Mouse (Mus musculus) ES-E14 (cell line): ENCODE measurements around the gene Cmip. TPM values are rescaled to one million over a fixed set of nuclear protein-coding genes. Genes with fewer than 3 reads are reported as not detected.

ENCODE experiments used
- DNase-seq: peaks from one replicate; pipeline ENCODE4 v3.0.0-alpha.2; 2013; ENCODE audit warnings: low read depth, low spot score
- H3K27ac ChIP-seq: 2 replicates; pipeline ENCODE4 v1.5.1; 2012; ENCODE audit warnings: low read depth, mild to moderate bottlenecking, low read length, moderate library complexity, mixed read lengths; ENCODE audit not compliant: poor library complexity, insufficient read depth, severe bottlenecking
- H3K36me3 ChIP-seq: 2 replicates; pipeline ENCODE4 v1.6.1; 2012; ENCODE audit warnings: mild to moderate bottlenecking, low read length, moderate library complexity, mixed read lengths; ENCODE audit not compliant: control insufficient read depth, poor library complexity, insufficient read depth, severe bottlenecking
- H3K4me1 ChIP-seq, 2 experiments: fragments of 150-350 bp in 1 of 2; sonication (generic) in 1 of 2; 2 replicates each; pipeline ENCODE4 v1.6.1; 2012; ENCODE audit warnings: low read length in 2 of 2, mild to moderate bottlenecking in 1 of 2, mixed read lengths in 1 of 2; ENCODE audit not compliant: control insufficient read depth in 2 of 2, insufficient read depth in 2 of 2, poor library complexity in 1 of 2
- H3K4me3 ChIP-seq, 2 experiments: fragments of 150-350 bp in 1 of 2; sonication (generic) in 1 of 2; 2 replicates each; pipeline ENCODE4 v1.5.1; 2012; ENCODE audit warnings: low read length in 2 of 2, low read depth in 1 of 2, mild to moderate bottlenecking in 1 of 2, mixed read lengths in 1 of 2; ENCODE audit not compliant: insufficient read depth in 1 of 2, poor library complexity in 1 of 2, severe bottlenecking in 1 of 2
- H3K9ac ChIP-seq: 2 replicates; pipeline ENCODE4 v1.6.1; 2012; ENCODE audit warnings: low read depth, mild to moderate bottlenecking, low read length, mixed read lengths; ENCODE audit not compliant: poor library complexity, insufficient read depth, severe bottlenecking
- H3K9me3 ChIP-seq: fragments of 150-350 bp; sonication (generic); 2 replicates; pipeline ENCODE4 v1.6.1; 2012; ENCODE audit warnings: low read depth, mild to moderate bottlenecking, low read length; ENCODE audit not compliant: control insufficient read depth, insufficient read depth
- CHD2 ChIP-seq: IDR thresholded peaks from 2 replicates; pipeline ENCODE4 v1.6.1; 2014; ENCODE audit warnings: mild to moderate bottlenecking, low read depth, low read length, inconsistent platforms
- HCFC1 ChIP-seq: IDR thresholded peaks from 2 replicates; pipeline ENCODE4 v1.6.1; 2012; ENCODE audit warnings: low read length, inconsistent platforms, borderline replicate concordance; ENCODE audit not compliant: insufficient read depth
- MAFK ChIP-seq: IDR thresholded peaks from 2 replicates; pipeline ENCODE4 v1.6.1; 2014; ENCODE audit warnings: mild to moderate bottlenecking, low read depth, low read length, inconsistent platforms; ENCODE audit not compliant: insufficient read depth
- ZC3H11A ChIP-seq: IDR thresholded peaks from 2 replicates; pipeline ENCODE4 v1.6.1; 2012; ENCODE audit warnings: low read depth, mild to moderate bottlenecking, inconsistent platforms, low read length, borderline replicate concordance
- ZNF384 ChIP-seq: IDR thresholded peaks from 2 replicates; pipeline ENCODE4 v1.6.1; 2012; ENCODE audit warnings: low read depth, low read length, inconsistent platforms
- in situ Hi-C, 2 experiments: fragments of 600-800 bp; cut with MboI; formaldehyde crosslinking; loops; one replicate each; pipeline ENCODE4 v1.15.1; 2025; ENCODE audit warnings: low sequenced_read_pairs in 2 of 2, inconsistent platforms in 1 of 2; ENCODE audit not compliant: unreplicated experiment in 2 of 2
- total RNA-seq: library from RNA; depleted of rRNA; stranded (reverse); fragments of 300-350 nt; gene quantifications from 2 replicates; pipeline ENCODE4 v1.2.3, GENCODE M21; 2012

The Cmip gene
- total RNA-seq, 1 experiment: 26.3 TPM

DNA sequence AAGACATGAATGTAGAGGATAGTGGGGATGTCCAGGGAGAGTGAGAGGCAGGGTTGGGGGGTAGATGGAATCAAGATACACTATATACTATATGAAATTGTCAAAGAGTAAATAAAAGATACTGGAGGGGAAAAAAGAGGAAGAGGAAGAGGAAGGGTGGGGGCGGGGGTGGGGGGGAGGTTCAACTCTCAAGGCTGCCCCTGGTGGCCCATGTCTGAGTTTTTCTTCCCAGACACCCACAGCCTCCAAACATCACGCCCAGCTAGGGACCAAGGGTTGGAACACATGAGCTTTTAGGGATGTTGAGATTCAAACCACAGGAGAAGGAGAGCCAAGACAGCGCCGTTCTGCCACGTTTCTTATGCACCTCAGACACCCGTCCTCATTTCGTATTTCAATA is 23.7 kb upstream of the Cmip start:
- in situ Hi-C loops: no loop called here
- H3K4me1 ChIP-seq: peaks cover 0 to 15% of the 10 kb centered on the region in 2 experiments; a peak in 2 of 4 replicates

DNA sequence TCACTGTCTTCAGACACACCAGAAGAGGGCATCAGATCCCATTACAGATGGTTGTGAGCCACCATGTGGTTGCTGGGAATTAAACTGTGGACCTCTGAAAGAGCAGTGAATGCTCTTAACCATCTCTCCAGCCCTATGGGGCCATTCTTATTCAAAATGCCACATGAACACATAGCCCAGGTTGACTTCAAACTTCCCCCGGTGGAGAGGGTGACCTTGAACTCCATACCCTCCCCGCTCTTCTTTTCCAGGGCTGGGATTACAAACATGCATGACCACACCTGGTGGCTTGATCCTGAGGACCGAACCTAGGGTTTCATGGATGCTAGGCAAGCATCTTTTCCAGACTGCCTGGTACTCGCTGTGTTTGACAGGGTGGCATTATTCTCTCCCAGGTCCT is 20.3 kb upstream of the Cmip start:
- DNase-seq: no peak
- in situ Hi-C loops: no loop called here
- Histone ChIP-seq H3K9ac (no peak overlapping the region), H3K4me3 (no peak overlapping the region), H3K36me3 (no peaks in the 10 kb centered on the region), H3K27ac (no peak overlapping the region; the same call in 1 of the 2 replicates), H3K4me1 (peaks cover 6 to 31% of the 10 kb centered on the region in 2 experiments; a peak in 3 of 4 replicates), H3K9me3 (no peaks in the 10 kb centered on the region)
- TF ChIP-seq MAFK (no peak), HCFC1 (no peak), ZC3H11A (no peak), CHD2 (no peak), ZNF384 (no peak)

More for the DNA sequence above, 23.7 kb upstream of the Cmip start:
- Histone ChIP-seq H3K9me3 (no peaks in the 10 kb centered on the region), H3K27ac (no peak overlapping the region), H3K9ac (no peak overlapping the region), H3K36me3 (no peaks in the 10 kb centered on the region), H3K4me3 (no peak overlapping the region)
- no peak for TF ChIP-seq CHD2
- no peak for TF ChIP-seq HCFC1
- no peak for TF ChIP-seq ZNF384
- TF ChIP-seq MAFK: no peak
- TF ChIP-seq ZC3H11A: no peak
- DNase-seq: no peak

DNA sequence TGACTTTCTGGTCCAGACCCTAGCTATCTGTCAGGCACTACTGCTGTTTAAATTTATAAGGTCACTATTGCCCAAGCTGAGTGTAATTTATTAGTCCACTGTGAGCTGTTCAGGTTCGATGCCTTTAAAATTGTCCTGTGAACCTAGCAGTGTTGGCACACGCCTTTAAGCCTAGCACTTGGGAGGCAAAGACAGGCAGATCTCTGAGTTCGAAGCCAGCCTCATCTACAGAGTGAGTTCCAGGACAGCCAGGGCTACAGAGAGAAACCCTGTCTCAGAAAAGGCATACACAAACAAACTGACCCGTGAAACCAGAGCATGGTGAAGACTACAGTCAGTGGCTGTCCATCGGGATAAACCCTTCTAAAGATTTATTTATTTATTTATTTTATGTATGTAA is 16.5 kb upstream of the Cmip start:
- H3K9me3 ChIP-seq: no peaks in the 10 kb centered on the region
- DNase-seq: no peak
- TF ChIP-seq MAFK (no peak), ZC3H11A (no peak), ZNF384 (no peak), HCFC1 (no peak), CHD2 (no peak)
- in situ Hi-C loops: no loop called here
- no peak overlapping the region for H3K9ac ChIP-seq
- H3K4me1 ChIP-seq: peaks cover 10 to 34% of the 10 kb centered on the region in 2 experiments
- H3K36me3 ChIP-seq: no peaks in the 10 kb centered on the region
- H3K4me3 ChIP-seq: no peak overlapping the region
- H3K27ac ChIP-seq: peak overlapping the region; percentile 93; the same call in 1 of the 2 replicates

DNA sequence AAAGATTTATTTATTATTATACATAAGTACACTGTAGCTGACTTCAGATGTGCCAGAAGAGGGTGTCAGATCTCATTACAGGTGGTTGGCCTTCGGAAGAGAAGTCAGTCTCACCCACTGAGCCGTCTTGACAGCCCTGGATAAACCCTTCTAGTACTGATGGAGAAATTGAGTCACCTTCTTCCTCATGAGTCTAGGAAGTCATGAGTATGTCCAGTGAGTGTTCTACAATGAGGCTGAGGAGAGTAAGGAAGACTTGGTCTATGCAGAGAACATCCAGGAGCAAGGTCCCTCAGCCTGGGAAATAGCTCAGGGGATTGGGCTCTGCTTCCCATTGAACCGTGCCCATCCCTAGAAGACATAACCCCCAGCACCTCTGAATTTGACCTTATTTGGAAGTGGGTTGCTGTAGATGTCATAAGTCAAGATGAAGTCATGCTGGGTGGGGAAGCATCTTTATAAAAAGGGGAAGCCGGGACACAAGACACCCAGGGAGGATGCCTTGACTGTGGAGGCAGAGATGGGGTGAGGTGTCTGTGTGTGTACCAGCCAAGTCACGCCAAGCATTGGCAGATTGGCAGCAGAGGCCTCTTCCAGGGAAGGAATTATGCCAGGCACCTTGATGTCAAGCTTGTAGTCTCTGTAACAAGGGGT is 15.9 kb upstream of the Cmip start:
- H3K9me3 ChIP-seq: no peaks in the 10 kb centered on the region
- H3K4me3 ChIP-seq: no peak overlapping the region
- TF ChIP-seq ZC3H11A (no peak), HCFC1 (no peak), CHD2 (no peak), ZNF384 (no peak), MAFK (no peak)
- no peak for DNase-seq
- H3K36me3 ChIP-seq: no peaks in the 10 kb centered on the region
- peaks cover 10 to 34% of the 10 kb centered on the region in 2 experiments for H3K4me1 ChIP-seq
- in situ Hi-C loops: no loop called here
- peak overlapping the region; percentile 4; the same call in 1 of the 2 replicates for H3K9ac ChIP-seq
- peak overlapping the region; percentile 93 for H3K27ac ChIP-seq

DNA sequence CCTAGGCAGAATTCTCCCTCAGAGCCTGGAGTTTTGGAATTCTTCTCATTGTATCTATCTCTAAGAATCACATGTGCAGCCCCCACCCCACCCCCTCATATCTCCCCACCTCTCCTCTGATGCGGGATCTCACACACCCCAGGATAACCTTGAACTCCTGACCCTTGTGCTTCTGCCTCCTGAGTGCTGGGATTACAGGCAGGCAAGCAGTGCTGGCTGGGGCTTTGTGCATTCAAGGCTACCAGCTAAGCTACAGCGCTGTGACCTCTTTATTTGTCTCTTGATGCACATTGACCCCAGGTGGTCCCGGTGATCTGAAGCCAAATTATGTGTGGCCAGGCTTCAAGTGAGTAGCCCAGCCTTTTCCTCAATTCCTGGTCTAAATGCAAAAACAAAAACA is 15.0 kb upstream of the Cmip start:
- Histone ChIP-seq H3K4me1 (peaks cover 10 to 29% of the 10 kb centered on the region in 2 experiments), H3K9me3 (no peaks in the 10 kb centered on the region), H3K4me3 (no peak overlapping the region), H3K36me3 (no peaks in the 10 kb centered on the region), H3K9ac (peak overlapping the region; percentile 20; the same call in 1 of the 2 replicates), H3K27ac (peak overlapping the region; percentile 93)
- TF ChIP-seq ZNF384 (no peak), HCFC1 (0 out of 2 replicates have a peak, but pooled peaks have one; percentile 36)
- in situ Hi-C loops: no loop called here
- peak; percentile 78 for DNase-seq
